Mouse (Mus musculus) testis, adult 2 months (tissue): ENCODE measurements around the gene Ryr3. TPM values are rescaled to one million over a fixed set of nuclear protein-coding genes. Genes with fewer than 3 reads are reported as not detected.

ENCODE experiments used
- H3K27ac ChIP-seq: fragments of 200-500 bp; 2 replicates; pipeline ENCODE4 v1.5.1; 2012; ENCODE audit warnings: low read depth, low read length; ENCODE audit not compliant: control insufficient read depth, insufficient read depth
- H3K27me3 ChIP-seq: fragments of 200-500 bp; 2 replicates; pipeline ENCODE4 v1.6.1; 2012; ENCODE audit warnings: mild to moderate bottlenecking, low read length, moderate library complexity; ENCODE audit not compliant: control insufficient read depth, insufficient read depth
- H3K36me3 ChIP-seq: fragments of 200-500 bp; 2 replicates; pipeline ENCODE4 v1.6.1; 2012; ENCODE audit warnings: mild to moderate bottlenecking, low read length; ENCODE audit not compliant: control insufficient read depth, insufficient read depth
- H3K4me1 ChIP-seq: fragments of 200-500 bp; 2 replicates; pipeline ENCODE4 v1.6.1; 2012; ENCODE audit warnings: low read length; ENCODE audit not compliant: control insufficient read depth, insufficient read depth
- H3K4me3 ChIP-seq: fragments of 200-500 bp; 2 replicates; pipeline ENCODE4 v1.5.1; 2012; ENCODE audit warnings: low read depth, mild to moderate bottlenecking, low read length, moderate library complexity, mixed read lengths; ENCODE audit not compliant: control insufficient read depth
- CTCF ChIP-seq: fragments of 200-500 bp; IDR thresholded peaks from 2 replicates; pipeline ENCODE4 v1.5.1; 2012; ENCODE audit warnings: low read depth, mild to moderate bottlenecking, inconsistent platforms, low read length, moderate library complexity; ENCODE audit not compliant: control insufficient read depth, insufficient read depth, insufficient replicate concordance
- POLR2A ChIP-seq: fragments of 200-500 bp; IDR thresholded peaks from 2 replicates; pipeline ENCODE4 v1.6.1; 2012; ENCODE audit warnings: low read depth, mild to moderate bottlenecking, inconsistent platforms, low read length, moderate library complexity; ENCODE audit not compliant: control insufficient read depth
- polyA plus RNA-seq: library from polyadenylated mRNA; depleted of rRNA; stranded (reverse); fragments of >200 nt; gene quantifications from 2 replicates; pipeline ENCODE4 v1.2.3, GENCODE M21; 2012

Ryr3 gene
- polyA plus RNA-seq, 1 experiment = 2.6 TPM

- TF ChIP-seq POLR2A = no peak
- Histone ChIP-seq H3K36me3 (no peaks in the 10 kb centered on the region), H3K4me1 (no peaks in the 10 kb centered on the region), H3K27ac (no peak overlapping the region), H3K4me3 (no peak overlapping the region), H3K27me3 (no peaks in the 10 kb centered on the region)
Measured at GRCm38 (mm10) chr2:113008961-113009740, 207.7 kb downstream of the Ryr3 start.

- Histone ChIP-seq H3K27me3 (no peaks in the 10 kb centered on the region), H3K36me3 (no peaks in the 10 kb centered on the region), H3K4me3 (no peak overlapping the region), H3K27ac (no peak overlapping the region), H3K4me1 (no peaks in the 10 kb centered on the region)
- TF ChIP-seq POLR2A (no peak), CTCF (no peak)
Measured at GRCm38 (mm10) chr2:112998498-112998897, 218.4 kb downstream of the Ryr3 start.

GRCm38 (mm10) chr2:112982908-112983510, 233.9 kb downstream of the Ryr3 start:
- Histone ChIP-seq H3K4me3 (no peak overlapping the region), H3K27me3 (no peaks in the 10 kb centered on the region), H3K27ac (no peak overlapping the region), H3K36me3 (no peaks in the 10 kb centered on the region), H3K4me1 (no peaks in the 10 kb centered on the region)
- TF ChIP-seq POLR2A (no peak), CTCF (no peak)

GRCm38 (mm10) chr2:112966807-112967625, 249.9 kb downstream of the Ryr3 start:
- Histone ChIP-seq H3K27ac (no peak overlapping the region), H3K27me3 (no peaks in the 10 kb centered on the region), H3K36me3 (no peaks in the 10 kb centered on the region), H3K4me3 (no peak overlapping the region), H3K4me1 (no peaks in the 10 kb centered on the region)
- TF ChIP-seq CTCF (no peak), POLR2A (no peak)

- Histone ChIP-seq H3K27ac (no peak overlapping the region), H3K4me1 (no peaks in the 10 kb centered on the region), H3K27me3 (no peaks in the 10 kb centered on the region), H3K4me3 (no peak overlapping the region), H3K36me3 (no peaks in the 10 kb centered on the region)
- TF ChIP-seq CTCF (no peak), POLR2A (no peak)
Measured at GRCm38 (mm10) chr2:112948931-112949330, 268.0 kb downstream of the Ryr3 start.

- no peak for TF ChIP-seq POLR2A
- no peak for TF ChIP-seq CTCF
- no peaks in the 10 kb centered on the region for H3K4me1 ChIP-seq
- no peak overlapping the region for H3K4me3 ChIP-seq
- no peak overlapping the region for H3K27ac ChIP-seq
- H3K27me3 ChIP-seq = no peaks in the 10 kb centered on the region
- no peaks in the 10 kb centered on the region for H3K36me3 ChIP-seq
Measured at GRCm38 (mm10) chr2:112931776-112932175, 285.1 kb downstream of the Ryr3 start.

- H3K36me3 ChIP-seq = no peaks in the 10 kb centered on the region
- H3K4me3 ChIP-seq = no peak overlapping the region
- no peak overlapping the region for H3K27ac ChIP-seq
- no peaks in the 10 kb centered on the region for H3K4me1 ChIP-seq
- TF ChIP-seq POLR2A (no peak), CTCF (no peak)
- no peaks in the 10 kb centered on the region for H3K27me3 ChIP-seq
Measured at GRCm38 (mm10) chr2:112913796-112914195, 303.1 kb downstream of the Ryr3 start.
